Mouse (Mus musculus) T-helper 17 cell (primary cell): ENCODE data around the gene Usmg5.

Experiments
- in situ Hi-C, 2 experiments: fragments of 300-600 bp; cut with MboI, MseI; formaldehyde crosslinking; loops; 1 replicate in 1 of 2; 2 replicates in 1 of 2; pipeline ENCODE4 v1.15.1; 2025; ENCODE audit warnings: high pct_unique_total_duplicates in 2 of 2

Gene Usmg5

DNA sequence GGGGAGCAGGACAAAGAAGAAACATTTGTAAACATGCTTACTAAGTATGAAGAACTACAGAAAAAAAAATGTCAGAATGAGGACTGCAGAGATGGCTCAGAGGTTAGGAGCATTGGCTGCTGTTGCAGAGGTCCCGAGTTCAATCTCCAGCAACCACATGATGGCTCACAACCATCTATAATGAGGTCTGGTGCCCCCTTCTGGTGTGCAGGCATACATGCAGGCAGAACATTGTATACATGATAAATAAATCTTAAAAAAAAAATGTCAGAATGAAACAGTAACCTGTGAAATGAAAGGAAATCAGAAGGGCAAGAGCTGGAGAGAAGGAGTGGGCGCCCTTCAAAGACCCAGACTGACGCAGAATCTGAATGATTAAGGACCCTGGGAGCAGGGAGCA is 24.6 kb downstream of the Usmg5 start:
- in situ Hi-C loops = loop anchor here in 1 of 2 experiments (25.0 kb wide), 1 partner anchor 1279 kb away; the partner anchor contains the start of gene Mgea5

DNA sequence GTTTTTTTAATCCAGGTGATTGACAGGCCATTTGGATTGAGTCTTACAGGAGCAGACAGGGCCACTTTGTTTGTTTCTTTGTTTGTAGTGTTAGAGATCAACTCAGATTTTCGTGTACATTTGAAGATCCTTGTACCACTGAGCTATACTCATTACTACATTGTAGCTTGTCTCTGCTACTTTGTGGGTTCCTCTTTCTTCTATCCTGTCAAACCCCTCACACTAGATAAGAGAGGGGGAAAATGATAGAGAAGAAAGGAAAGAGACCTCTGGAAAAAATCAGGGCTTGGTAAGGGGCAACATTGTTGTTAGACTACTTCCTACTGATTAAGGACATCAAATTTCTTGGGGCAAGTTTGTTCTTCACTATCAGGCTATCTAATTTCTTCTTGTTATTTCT is 32.8 kb downstream of the Usmg5 start:
- in situ Hi-C loops = loop anchor here in 1 of 2 experiments (25.0 kb wide), 1 partner anchor 1270 kb away; the partner anchor contains the start of gene Mgea5

DNA sequence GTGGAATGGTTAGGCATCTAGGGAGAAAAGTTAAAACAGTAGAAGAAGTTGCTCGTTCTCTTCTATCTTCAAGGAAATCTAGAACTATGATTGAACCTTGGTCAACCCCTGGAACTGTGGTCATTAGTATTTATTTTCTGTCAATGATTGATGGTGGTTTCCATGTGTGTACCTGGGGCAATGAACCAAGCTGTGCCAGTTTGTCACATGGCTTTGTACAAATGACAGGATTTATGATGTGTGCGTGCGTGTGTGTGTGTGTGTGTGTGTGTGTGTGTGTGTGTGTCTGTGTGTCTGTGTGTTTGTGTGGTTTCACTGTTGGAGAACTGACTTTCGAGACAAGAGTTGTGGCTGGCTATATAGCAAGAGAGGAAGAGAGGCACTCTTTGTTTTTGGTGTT is 37.0 kb downstream of the Usmg5 start:
- in situ Hi-C loops = loop anchor here in 1 of 2 experiments (25.0 kb wide), 1 partner anchor 1266 kb away; the partner anchor contains the start of gene Mgea5

DNA sequence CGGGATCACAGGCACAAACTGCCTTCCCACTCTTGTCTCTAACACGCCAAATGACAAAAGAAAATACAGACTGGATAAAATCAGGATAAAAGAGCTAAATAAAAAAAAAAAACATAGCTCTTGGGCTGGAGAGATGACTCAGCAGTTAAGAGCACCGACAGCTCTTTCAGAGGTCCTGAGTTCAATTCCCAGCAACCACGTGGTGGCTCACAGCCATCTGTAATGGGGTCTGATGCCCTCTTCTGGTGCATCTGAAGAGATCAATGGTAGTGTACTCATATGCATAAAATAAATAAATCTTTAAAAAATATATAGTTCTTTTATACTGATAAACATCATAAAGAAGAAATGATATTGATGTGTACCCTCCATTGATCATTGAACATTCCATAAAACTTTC is 37.5 kb downstream of the Usmg5 start:
- in situ Hi-C loops = loop anchor here in 1 of 2 experiments (25.0 kb wide), 1 partner anchor 1266 kb away; the partner anchor contains the start of gene Mgea5

DNA sequence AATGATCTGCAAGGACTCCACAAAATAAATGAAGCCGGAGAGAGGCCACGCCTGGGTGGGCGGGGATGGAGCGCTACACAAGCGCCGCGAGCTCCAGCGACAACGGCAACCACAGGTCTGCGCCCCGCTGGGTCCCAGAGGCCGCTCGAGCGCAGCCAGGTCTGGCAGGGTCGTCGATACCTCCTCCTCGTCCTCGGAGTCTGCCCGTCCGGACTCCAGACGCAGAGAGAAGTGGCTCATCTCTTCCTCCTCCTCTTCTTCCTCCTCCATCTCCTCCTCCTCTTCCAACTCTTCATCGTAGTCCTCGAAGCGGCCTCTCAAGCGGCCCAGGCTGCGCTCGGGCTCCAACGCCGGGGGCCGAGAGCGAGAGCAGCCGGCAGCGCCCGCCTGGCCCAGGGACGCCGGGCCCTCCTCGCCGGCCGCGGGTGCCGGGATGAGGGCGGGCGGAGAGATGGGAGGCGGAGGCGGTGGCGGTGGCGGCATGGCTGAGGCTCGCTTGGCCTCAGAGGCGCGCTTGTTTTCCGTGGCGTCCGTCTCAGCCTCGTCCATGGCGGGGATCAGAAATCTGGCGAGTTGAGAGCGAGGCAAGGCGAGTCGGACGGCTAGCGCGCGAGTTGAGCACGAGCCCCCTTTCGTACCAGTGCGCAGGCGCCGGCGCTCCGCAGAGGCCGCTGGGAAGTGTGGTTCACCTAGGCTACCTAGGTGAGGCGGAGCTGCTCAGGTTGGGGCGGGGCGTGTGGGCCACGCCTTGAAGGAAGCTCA is 40.0 kb downstream of the Usmg5 start, which contains the start of gene Pcgf6:
Gene Pcgf6 (minus strand): TSS at position 636 of the 762 bp plus-strand sequence.
- in situ Hi-C loops = loop anchor here in 1 of 2 experiments (25.0 kb wide), 1 partner anchor 1263 kb away; the partner anchor contains the start of gene Mgea5

DNA sequence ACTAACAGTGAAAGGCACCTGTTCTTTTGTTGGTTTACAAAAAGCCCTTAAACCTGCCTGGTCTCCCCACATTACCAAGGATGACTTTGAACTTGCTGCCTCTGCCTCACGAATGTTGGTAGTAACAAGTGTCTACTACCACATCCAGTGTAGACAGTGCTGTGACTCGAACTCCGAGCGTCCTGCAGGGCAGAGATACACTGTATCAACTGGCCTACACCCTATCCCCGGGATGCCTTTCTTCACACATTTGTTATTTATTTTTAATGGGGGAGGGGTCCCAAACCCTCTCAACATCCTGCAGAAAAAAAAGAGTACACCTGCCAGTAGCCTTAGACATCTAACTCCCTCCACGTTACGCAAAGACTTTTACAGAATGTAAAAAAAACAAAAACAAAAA is 40.6 kb downstream of the Usmg5 start:
- in situ Hi-C loops = loop anchor here in 1 of 2 experiments (10.0 to 25.0 kb wide), 2 partner anchors 475 to 1263 kb away; partner anchors contain the start of genes Arl3, Mgea5 and Sfxn2

DNA sequence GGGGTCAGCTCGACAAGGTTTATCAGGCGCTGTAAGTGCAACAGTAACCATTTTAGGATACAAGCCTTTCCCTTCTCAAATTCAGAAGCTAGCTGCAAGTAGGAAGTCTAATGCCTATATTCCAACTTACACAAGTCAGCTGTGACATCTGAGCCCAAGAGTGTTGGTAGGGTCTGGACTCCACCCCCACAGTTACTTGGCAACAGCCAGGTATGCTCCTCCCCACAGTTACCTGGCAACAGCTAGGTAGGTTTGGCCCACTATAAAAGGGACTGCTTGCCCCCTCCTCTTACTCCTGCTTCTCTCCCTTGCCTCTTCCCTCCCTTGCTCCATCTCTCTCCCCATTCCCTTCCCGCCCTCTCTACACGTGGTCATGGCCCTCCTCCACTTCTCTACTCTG is 41.4 kb downstream of the Usmg5 start:
- in situ Hi-C loops = loop anchor here in 1 of 2 experiments (10.0 kb wide), 1 partner anchor 474 kb away; the partner anchor contains the start of genes Arl3 and Sfxn2

DNA sequence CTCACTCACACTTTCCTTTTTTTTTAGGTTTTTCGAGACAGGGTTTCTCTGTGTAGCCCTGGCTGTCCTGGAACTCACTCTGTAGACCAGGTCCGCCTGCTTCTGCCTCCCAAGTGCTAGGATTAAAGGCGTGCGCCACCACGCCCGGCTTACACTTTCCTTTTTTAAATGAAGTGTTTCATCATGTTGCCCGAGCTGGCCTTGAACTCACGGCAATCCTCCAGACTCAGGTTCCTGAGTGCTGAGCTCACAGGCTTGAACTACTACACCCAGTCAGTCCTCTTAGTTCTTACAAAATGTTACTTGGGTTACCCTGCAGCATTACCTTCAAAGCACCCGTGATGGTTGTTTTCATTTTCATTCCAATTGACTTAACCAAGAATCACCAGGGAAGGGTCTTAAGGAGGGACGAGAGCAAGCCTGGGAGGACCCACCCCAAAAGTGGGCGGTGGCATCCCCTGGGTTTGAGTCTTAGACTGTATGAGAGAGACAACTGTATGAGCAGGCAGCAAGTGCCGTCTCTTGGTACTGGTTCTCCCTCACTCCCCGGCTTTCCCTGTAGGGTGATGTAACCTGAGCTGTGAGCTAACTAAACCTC is 43.1 kb downstream of the Usmg5 start:
- in situ Hi-C loops = loop anchor here in 1 of 2 experiments (10.0 kb wide), 1 partner anchor 473 kb away; the partner anchor contains the start of genes Arl3 and Sfxn2

DNA sequence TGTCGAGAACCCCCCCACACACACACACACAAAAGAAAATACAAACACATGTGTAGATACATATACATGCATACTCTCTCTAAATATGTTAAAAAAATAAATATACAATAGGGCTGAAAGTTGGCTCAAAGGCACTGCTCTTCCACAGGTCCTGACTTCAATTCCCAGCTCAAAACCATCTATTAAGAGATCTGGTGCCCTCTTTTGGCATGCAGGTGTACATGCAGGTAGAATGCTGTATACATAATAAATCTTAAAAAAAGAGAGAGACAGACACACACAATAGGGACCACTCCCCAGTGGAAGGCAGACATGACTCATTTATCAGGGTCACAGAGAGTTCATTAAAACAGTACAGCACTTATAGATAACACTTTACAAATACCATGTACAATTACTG is 44.1 kb downstream of the Usmg5 start:
- in situ Hi-C loops = loop anchor here in 1 of 2 experiments (10.0 kb wide), 1 partner anchor 472 kb away; the partner anchor contains the start of genes Arl3 and Sfxn2

DNA sequence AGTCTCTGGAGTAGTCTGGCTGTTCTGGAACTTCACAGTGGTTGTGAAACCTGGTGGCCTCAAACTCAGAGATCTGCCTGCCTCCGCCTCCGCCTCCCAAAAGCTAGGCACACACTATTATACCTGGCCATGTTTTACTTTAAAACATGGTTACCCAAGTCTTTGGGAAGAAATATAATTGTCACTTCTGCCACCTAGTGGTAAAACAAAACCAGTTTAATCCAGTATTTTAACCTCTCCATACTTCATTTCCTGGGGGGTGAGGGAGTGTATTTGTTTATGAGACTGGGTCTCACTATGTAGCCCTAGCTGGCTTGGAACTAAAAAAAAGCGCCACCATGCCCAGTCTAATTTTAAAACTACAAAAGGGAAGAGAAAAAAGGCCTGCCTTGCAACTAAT is 46.8 kb downstream of the Usmg5 start:
- in situ Hi-C loops = loop anchor here in 1 of 2 experiments (10.0 kb wide), 1 partner anchor 469 kb away; the partner anchor contains the start of genes Arl3 and Sfxn2

DNA sequence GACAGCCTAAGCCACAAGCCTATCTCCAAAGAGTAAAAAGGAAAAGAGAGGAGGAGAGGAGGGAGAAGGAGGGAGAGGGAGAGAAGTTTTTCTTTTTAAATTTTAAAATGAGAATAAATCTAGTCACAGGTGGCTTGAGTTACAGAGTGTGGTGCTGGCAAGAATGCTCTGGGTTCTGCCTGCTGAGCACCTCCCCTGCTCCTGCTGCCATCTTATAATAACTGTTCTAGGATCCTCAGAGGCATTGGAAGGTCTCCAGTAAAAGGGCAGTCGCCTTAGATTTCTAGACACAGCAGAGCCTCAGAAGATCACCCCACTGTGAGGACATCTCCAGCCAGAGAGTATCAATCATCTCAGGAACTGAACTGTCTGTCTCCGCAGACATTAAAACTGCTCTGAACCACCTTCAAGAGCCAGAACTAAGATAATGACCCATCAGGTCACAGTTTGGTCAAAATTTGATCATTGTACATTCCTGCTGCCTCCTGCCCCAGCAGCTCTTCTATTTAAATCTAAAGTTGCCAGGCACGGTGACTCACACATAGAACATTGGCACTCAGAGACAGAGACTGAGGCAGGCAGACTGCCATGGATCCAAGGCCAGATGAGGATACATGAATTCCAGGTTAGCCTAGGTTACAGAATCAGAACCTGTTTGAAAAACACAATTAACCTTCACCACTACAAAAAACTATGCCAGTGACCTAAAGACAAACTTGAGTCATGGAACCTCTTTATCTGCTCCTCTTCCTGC is 49.5 kb downstream of the Usmg5 start:
- in situ Hi-C loops = loop anchor here in 1 of 2 experiments (10.0 kb wide), 1 partner anchor 466 kb away; the partner anchor contains the start of genes Arl3 and Sfxn2

DNA sequence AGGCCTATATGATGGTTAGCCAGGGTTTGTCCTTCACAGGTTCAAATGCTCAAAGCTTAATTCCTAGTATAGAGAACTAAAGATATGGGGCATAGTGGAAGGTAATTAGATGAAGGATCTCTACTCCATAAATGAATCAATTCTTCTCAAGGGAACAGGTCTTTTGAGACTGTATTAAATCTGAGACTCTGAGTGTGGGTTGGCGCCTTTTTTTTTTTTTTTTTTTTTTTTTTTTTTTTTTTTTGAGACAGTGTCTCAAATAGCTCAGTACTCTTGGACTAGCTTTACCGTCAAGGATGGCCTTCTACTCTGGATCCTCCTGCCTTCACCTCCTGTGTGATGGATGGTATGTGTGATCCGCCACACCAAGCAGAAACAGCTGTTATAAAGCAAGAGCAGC is 53.9 kb downstream of the Usmg5 start:
- in situ Hi-C loops = no loop called here

DNA sequence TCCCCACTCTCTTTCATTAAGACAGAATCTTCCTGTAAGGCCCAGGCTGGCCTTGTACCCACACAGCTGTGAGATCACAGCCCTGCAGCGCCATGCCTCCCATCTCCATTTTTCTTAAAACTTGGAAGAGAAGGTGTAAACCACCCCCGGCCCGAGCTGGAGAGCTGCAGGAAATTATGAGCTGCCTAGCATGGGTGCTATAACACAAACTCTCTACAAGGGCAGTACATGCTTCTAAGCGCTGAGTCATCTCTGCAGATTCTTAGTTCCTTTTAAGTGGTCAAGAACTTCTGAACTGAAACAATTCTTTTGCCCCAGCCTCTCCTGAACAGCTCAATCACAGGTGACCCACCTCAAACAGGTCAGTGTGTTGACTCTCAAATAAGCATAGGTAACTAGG is 55.5 kb downstream of the Usmg5 start:
- in situ Hi-C loops = no loop called here
